Mouse (Mus musculus): Measurements from ENCODE around the gene Ica1. TPM values are rescaled to one million over a fixed set of nuclear protein-coding genes. Genes with fewer than 3 reads are reported as not detected.

The Ica1 gene
- 16.0 and 16.7 TPM in 2 replicates for polyA plus RNA-seq (2016; fragmentation: Nextera tagmentation; extraction: Ambion mirVana)

- no peak for DNase-seq (ENCODE audit: low spot score)
- Histone ChIP-seq H3K27me3 (replicated peaks; ENCODE audit: low read depth, poor library complexity, severe bottlenecking) (peaks cover 45% of the 10 kb centered on the region), H3K4me3 (peak within 1 kb of the TSS; percentile 85), H3K36me3 (replicated peaks) (no peaks in the 10 kb centered on the region), H3K9me3 (no peaks in the 10 kb centered on the region), H3K27ac (replicated peaks) (peak within 1 kb of the TSS; percentile 85), H3K4me1 (peaks cover 8% of the 10 kb centered on the region; the same call in 1 of the 2 replicates)
- WGBS, result 3% methylated on average over 16 of the region's 16 CpGs
Measured at GRCm38 (mm10) chr6:8778296-8778649, at the start of gene Ica1. Gene Ica1 (minus strand): TSS chr6:8778488.

GRCm38 (mm10) chr6:8819866-8820265 is 41.6 kb upstream of the Ica1 start:
- no peaks in the 10 kb centered on the region for H3K4me1 ChIP-seq
- H3K27ac ChIP-seq (replicated peaks), result no peak overlapping the region
- no peaks in the 10 kb centered on the region for H3K27me3 ChIP-seq (replicated peaks; ENCODE audit: low read depth, poor library complexity, severe bottlenecking)
- H3K9me3 ChIP-seq, result no peaks in the 10 kb centered on the region
- DNase-seq (ENCODE audit: low spot score), result no peak
- WGBS, result 85% methylated on average over 2 of the region's 2 CpGs
- no peaks in the 10 kb centered on the region for H3K36me3 ChIP-seq (replicated peaks)
- H3K4me3 ChIP-seq, result no peak overlapping the region

- no peak overlapping the region for H3K4me3 ChIP-seq
- H3K27me3 ChIP-seq (replicated peaks; ENCODE audit: low read depth, poor library complexity, severe bottlenecking), result no peaks in the 10 kb centered on the region
- H3K36me3 ChIP-seq (replicated peaks), result no peaks in the 10 kb centered on the region
- WGBS, result 82% methylated on average over 6 of the region's 6 CpGs
- no peak for DNase-seq (ENCODE audit: low spot score)
- H3K9me3 ChIP-seq, result no peaks in the 10 kb centered on the region
- H3K4me1 ChIP-seq, result no peaks in the 10 kb centered on the region
- no peak overlapping the region for H3K27ac ChIP-seq (replicated peaks)
Measured at GRCm38 (mm10) chr6:8814332-8815002, 36.2 kb upstream of the Ica1 start.

GRCm38 (mm10) chr6:8802561-8803150 is 24.4 kb upstream of the Ica1 start:
- H3K27me3 ChIP-seq (replicated peaks; ENCODE audit: low read depth, poor library complexity, severe bottlenecking), result no peaks in the 10 kb centered on the region
- no peaks in the 10 kb centered on the region for H3K4me1 ChIP-seq
- H3K27ac ChIP-seq (replicated peaks), result no peak overlapping the region
- WGBS, result 73% methylated on average over 3 of the region's 3 CpGs
- no peaks in the 10 kb centered on the region for H3K36me3 ChIP-seq (replicated peaks)
- no peak for DNase-seq (ENCODE audit: low spot score)
- H3K9me3 ChIP-seq, result 0 out of 2 replicates have a peak, but pooled peaks cover 2% of the 10 kb centered on the region
- no peak overlapping the region for H3K4me3 ChIP-seq

GRCm38 (mm10) chr6:8792385-8792784 is 14.1 kb upstream of the Ica1 start:
- Histone ChIP-seq H3K4me3 (no peak overlapping the region), H3K36me3 (replicated peaks) (no peaks in the 10 kb centered on the region), H3K9me3 (no peaks in the 10 kb centered on the region), H3K4me1 (no peaks in the 10 kb centered on the region), H3K27me3 (replicated peaks; ENCODE audit: low read depth, poor library complexity, severe bottlenecking) (no peaks in the 10 kb centered on the region), H3K27ac (replicated peaks) (no peak overlapping the region)
- no peak for DNase-seq (ENCODE audit: low spot score)
- WGBS, result 91% methylated on average over 5 of the region's 5 CpGs

- Histone ChIP-seq H3K4me1 (no peaks in the 10 kb centered on the region), H3K36me3 (replicated peaks) (no peaks in the 10 kb centered on the region), H3K27me3 (replicated peaks; ENCODE audit: low read depth, poor library complexity, severe bottlenecking) (no peaks in the 10 kb centered on the region), H3K9me3 (no peaks in the 10 kb centered on the region), H3K27ac (replicated peaks) (no peak overlapping the region), H3K4me3 (no peak overlapping the region)
- no peak for DNase-seq (ENCODE audit: low spot score)
- WGBS, result 78% methylated on average over 3 of the region's 3 CpGs
Measured at GRCm38 (mm10) chr6:8791781-8792180, 13.5 kb upstream of the Ica1 start.

- no peak for DNase-seq (ENCODE audit: low spot score)
Measured at GRCm38 (mm10) chr6:8780618-8781017, 2.3 kb upstream of the Ica1 start.

GRCm38 (mm10) chr6:8777411-8778295 is 635 bp downstream of the Ica1 start:
- WGBS, result under 1% methylated on average over 67 of the region's 69 CpGs
- H3K27me3 ChIP-seq (replicated peaks; ENCODE audit: low read depth, poor library complexity, severe bottlenecking), result peaks cover 45% of the 10 kb centered on the region
- peaks cover 8% of the 10 kb centered on the region; the same call in 1 of the 2 replicates for H3K4me1 ChIP-seq
- H3K4me3 ChIP-seq, result peak overlapping the region; percentile 85
- peak overlapping the region; percentile 85 for H3K27ac ChIP-seq (replicated peaks)
- H3K36me3 ChIP-seq (replicated peaks), result no peaks in the 10 kb centered on the region
- DNase-seq (ENCODE audit: low spot score), result peak; percentile 79
- H3K9me3 ChIP-seq, result no peaks in the 10 kb centered on the region

More at GRCm38 (mm10) chr6:8780618-8781017, 2.3 kb upstream of the Ica1 start:
- H3K27me3 ChIP-seq (replicated peaks; ENCODE audit: low read depth, poor library complexity, severe bottlenecking), result peaks cover 45% of the 10 kb centered on the region
- peaks cover under 1% of the 10 kb centered on the region; the same call in 1 of the 2 replicates for H3K9me3 ChIP-seq
- no peak overlapping the region for H3K4me3 ChIP-seq
- H3K4me1 ChIP-seq, result peaks cover 8% of the 10 kb centered on the region; the same call in 1 of the 2 replicates
- H3K36me3 ChIP-seq (replicated peaks), result no peaks in the 10 kb centered on the region
- H3K27ac ChIP-seq (replicated peaks), result no peak overlapping the region

- peaks cover 6% of the 10 kb centered on the region; the same call in 1 of the 2 replicates for H3K4me1 ChIP-seq
- peaks cover 7% of the 10 kb centered on the region for H3K27me3 ChIP-seq (replicated peaks; ENCODE audit: low read depth, poor library complexity, severe bottlenecking)
- H3K36me3 ChIP-seq (replicated peaks), result no peaks in the 10 kb centered on the region
- no peak overlapping the region for H3K27ac ChIP-seq (replicated peaks)
- no peaks in the 10 kb centered on the region for H3K9me3 ChIP-seq
- no peak overlapping the region for H3K4me3 ChIP-seq
- DNase-seq (ENCODE audit: low spot score), result no peak
- 87% methylated on average over 7 of the region's 7 CpGs for WGBS
Measured at GRCm38 (mm10) chr6:8771539-8771938, 6.7 kb downstream of the Ica1 start.

- H3K4me3 ChIP-seq, result no peak overlapping the region
- no peaks in the 10 kb centered on the region for H3K36me3 ChIP-seq (replicated peaks)
- peaks cover 6% of the 10 kb centered on the region; the same call in 1 of the 2 replicates for H3K4me1 ChIP-seq
- H3K27me3 ChIP-seq (replicated peaks; ENCODE audit: low read depth, poor library complexity, severe bottlenecking), result no peaks in the 10 kb centered on the region
- H3K27ac ChIP-seq (replicated peaks), result peak overlapping the region; percentile 30; the same call in 1 of the 2 replicates
- no peaks in the 10 kb centered on the region for H3K9me3 ChIP-seq
- 62% methylated on average over 10 of the region's 10 CpGs for WGBS
- DNase-seq (ENCODE audit: low spot score), result no peak
Measured at GRCm38 (mm10) chr6:8770341-8770740, 7.9 kb downstream of the Ica1 start.

GRCm38 (mm10) chr6:8769803-8770202 is 8.5 kb downstream of the Ica1 start:
- Histone ChIP-seq H3K4me1 (peaks cover 6% of the 10 kb centered on the region; the same call in 1 of the 2 replicates), H3K27ac (replicated peaks) (no peak overlapping the region), H3K27me3 (replicated peaks; ENCODE audit: low read depth, poor library complexity, severe bottlenecking) (no peaks in the 10 kb centered on the region), H3K36me3 (replicated peaks) (no peaks in the 10 kb centered on the region), H3K4me3 (no peak overlapping the region), H3K9me3 (no peaks in the 10 kb centered on the region)
- DNase-seq (ENCODE audit: low spot score), result no peak
- 57% methylated on average over 6 of the region's 6 CpGs for WGBS

- 93% methylated on average over 5 of the region's 5 CpGs for WGBS
- H3K27ac ChIP-seq (replicated peaks), result no peak overlapping the region
- H3K4me1 ChIP-seq, result peaks cover 6% of the 10 kb centered on the region; the same call in 1 of the 2 replicates
- no peaks in the 10 kb centered on the region for H3K36me3 ChIP-seq (replicated peaks)
- H3K9me3 ChIP-seq, result no peaks in the 10 kb centered on the region
- no peaks in the 10 kb centered on the region for H3K27me3 ChIP-seq (replicated peaks; ENCODE audit: low read depth, poor library complexity, severe bottlenecking)
- no peak overlapping the region for H3K4me3 ChIP-seq
- DNase-seq (ENCODE audit: low spot score), result no peak
Measured at GRCm38 (mm10) chr6:8766652-8767051, 11.6 kb downstream of the Ica1 start.
